Mouse (Mus musculus) thymus, adult 2 months (tissue): ENCODE measurements at regions not wholly inside any gene's neighbourhood (a gene's known extent, or its start where the extent isn't known, plus 50 kb on each side); places are given as distances from the start of the nearest gene placed in this dataset.

ENCODE experiments used
- CTCF ChIP-seq: fragments of 200-500 bp; IDR thresholded peaks from 2 replicates; pipeline ENCODE4 v1.5.1; 2012; ENCODE audit warnings: mild to moderate bottlenecking, control low read depth, low read length, moderate library complexity, borderline replicate concordance; ENCODE audit not compliant: control insufficient read depth, poor library complexity, insufficient read depth; ENCODE audit errors: extremely low read depth
- POLR2A ChIP-seq: fragments of 200-500 bp; IDR thresholded peaks from 2 replicates; pipeline ENCODE4 v1.6.1; 2012; ENCODE audit warnings: mild to moderate bottlenecking, low read length, control low read depth, moderate library complexity; ENCODE audit not compliant: control insufficient read depth, poor library complexity, insufficient read depth; ENCODE audit errors: extremely low read depth

GRCm38 (mm10) chrX:21344397-21344796, 139.9 kb upstream of the Agtr2 start:
- TF ChIP-seq CTCF (no peak), POLR2A (no peak)
